Mouse (Mus musculus): ENCODE measurements around the gene Cdc5l. TPM values are rescaled to one million over a fixed set of nuclear protein-coding genes. Genes with fewer than 3 reads are reported as not detected.

Cdc5l gene
- total RNA-seq, 1 experiment from 2014 or later: 130 TPM

DNA sequence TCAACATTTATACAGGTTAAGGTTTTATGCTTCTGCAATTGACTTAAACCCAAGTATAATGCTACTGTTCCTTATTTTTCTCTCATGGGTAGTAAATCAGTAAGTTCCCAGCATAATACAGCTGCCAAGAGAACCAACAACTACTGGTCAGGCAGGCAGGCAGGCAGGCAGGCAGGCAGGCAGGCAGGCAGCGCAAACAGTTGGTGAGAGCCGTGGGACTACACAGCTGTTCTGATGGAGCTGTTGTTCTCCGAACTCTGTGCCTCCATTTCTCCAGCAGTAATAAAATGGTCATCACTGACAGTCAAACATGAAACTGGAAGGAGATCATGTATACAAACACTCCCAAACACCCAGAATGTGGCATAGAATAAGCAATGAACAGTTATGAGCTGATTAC lies 39.8 kb downstream of the Cdc5l start:
- ATAC-seq (replicated peaks in 1 of 2; ENCODE audit: insufficient read depth in 1 of 2, low FRiP score in 2 of 2, low TSS enrichment in 1 of 2, low read depth in 1 of 2, poor library complexity in 2 of 2, severe bottlenecking in 2 of 2): no peak

DNA sequence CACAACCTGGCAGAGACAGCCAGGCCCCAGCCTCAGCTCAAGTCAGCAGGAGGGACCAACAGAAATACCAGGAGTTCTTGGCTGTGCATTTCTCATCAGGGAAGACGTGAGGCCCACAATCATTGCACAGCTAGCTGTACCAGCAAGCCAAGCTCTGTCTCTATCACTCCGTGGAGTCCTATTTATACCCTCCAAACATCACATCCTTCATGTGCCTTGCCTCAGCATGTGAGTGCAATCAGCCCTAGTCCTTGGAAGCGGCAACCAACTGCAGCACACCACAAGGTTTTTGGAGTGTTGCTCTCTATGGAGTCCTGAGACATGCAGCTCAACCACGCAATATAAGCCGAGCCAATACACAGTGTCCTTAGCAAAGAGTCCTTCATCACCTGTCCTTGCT lies 43.6 kb downstream of the Cdc5l start:
- ATAC-seq (replicated peaks in 1 of 2; ENCODE audit: insufficient read depth in 1 of 2, low FRiP score in 2 of 2, low TSS enrichment in 1 of 2, low read depth in 1 of 2, poor library complexity in 2 of 2, severe bottlenecking in 2 of 2): no peak

DNA sequence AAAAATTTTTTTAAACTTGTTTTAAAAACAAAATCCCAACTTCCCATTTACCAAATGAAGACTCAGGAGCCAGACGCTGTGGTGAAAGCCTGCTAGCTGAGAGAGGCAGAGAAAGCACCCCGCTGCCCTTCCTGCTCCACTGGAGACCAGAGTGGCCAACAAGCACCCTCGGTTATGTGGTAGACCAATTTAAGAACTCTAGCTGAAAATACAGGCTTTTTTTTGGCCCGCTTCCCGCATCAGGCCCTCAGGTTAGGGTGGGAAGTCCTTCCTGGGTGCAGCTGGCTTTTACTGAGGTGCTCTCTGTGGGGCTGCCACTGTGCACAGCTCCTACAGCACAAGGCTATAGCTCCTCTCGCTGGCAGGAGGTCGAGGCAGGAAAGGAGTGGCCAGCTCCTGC lies 46.6 kb downstream of the Cdc5l start:
- ATAC-seq (replicated peaks in 1 of 2; ENCODE audit: insufficient read depth in 1 of 2, low FRiP score in 2 of 2, low TSS enrichment in 1 of 2, low read depth in 1 of 2, poor library complexity in 2 of 2, severe bottlenecking in 2 of 2): no peak

DNA sequence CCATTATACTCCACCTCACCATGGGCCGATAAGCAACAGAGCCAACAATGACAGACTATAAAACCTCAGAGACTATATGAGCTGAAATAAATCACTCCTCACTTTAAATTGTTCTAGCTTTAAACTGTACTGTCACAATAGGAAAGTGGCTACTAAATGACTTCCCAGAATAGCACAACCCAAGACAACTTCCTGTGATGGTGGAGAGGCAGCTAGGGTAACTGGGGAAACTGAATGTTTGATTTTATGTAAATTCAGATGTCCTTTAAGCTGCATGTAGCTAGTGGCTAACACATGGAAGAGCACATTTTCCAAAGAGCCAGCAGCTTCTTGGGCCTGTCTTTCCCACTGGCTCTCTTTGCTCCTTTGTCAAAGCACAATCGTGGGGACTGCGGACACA lies 50.2 kb downstream of the Cdc5l start:
- ATAC-seq (replicated peaks in 1 of 2; ENCODE audit: insufficient read depth in 1 of 2, low FRiP score in 2 of 2, low TSS enrichment in 1 of 2, low read depth in 1 of 2, poor library complexity in 2 of 2, severe bottlenecking in 2 of 2): 0 out of 4 replicates have a peak, but pooled peaks of 1 of the 2 experiments have one; percentile 22

DNA sequence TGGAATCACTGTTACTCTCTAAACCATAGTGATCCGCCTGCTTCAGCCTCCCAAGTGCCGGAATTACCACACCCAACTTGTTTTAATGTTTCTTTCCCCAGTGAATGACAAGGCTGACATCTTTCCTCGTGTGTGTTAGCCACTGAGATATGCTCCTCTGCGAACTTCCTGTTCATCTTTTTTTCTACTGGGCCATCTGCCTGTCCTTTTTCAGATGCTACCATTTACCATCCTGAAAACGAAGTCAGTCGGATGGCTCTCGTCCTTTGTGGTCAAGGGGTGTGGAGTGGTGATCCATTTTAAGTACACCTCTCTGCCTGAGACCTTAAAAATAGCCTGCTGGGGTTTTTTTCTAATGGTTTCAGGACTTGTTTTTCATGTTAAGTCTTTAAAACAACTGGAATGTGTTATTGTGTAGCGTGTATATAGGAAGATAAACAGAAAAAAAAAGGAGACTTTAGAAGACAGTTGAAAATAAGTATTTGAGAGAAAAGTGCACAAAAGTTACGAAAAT lies 54.2 kb downstream of the Cdc5l start:
- ATAC-seq (replicated peaks in 1 of 2; ENCODE audit: insufficient read depth in 1 of 2, low FRiP score in 2 of 2, low TSS enrichment in 1 of 2, low read depth in 1 of 2, poor library complexity in 2 of 2, severe bottlenecking in 2 of 2): no peak

DNA sequence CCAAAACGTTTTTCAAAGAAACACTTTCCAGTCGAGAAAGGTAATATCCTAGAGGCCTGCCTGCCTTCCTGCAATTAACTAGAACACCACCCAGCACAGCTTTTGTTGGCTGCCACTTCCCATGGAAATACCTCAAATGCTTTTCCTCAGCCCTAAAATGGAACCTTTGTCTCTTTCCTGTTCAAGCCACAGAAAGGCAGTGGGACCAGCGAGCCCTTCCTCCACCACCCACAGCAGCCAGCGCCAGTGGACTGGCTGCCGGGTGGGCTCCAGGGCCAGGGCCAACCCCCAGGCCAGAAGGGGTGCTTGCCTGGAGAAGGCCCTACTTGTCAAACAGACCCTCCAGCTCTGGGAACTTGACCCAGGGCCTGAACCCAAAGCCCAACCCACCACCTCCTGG lies 56.2 kb downstream of the Cdc5l start:
- ATAC-seq (replicated peaks in 1 of 2; ENCODE audit: insufficient read depth in 1 of 2, low FRiP score in 2 of 2, low TSS enrichment in 1 of 2, low read depth in 1 of 2, poor library complexity in 2 of 2, severe bottlenecking in 2 of 2): no peak

DNA sequence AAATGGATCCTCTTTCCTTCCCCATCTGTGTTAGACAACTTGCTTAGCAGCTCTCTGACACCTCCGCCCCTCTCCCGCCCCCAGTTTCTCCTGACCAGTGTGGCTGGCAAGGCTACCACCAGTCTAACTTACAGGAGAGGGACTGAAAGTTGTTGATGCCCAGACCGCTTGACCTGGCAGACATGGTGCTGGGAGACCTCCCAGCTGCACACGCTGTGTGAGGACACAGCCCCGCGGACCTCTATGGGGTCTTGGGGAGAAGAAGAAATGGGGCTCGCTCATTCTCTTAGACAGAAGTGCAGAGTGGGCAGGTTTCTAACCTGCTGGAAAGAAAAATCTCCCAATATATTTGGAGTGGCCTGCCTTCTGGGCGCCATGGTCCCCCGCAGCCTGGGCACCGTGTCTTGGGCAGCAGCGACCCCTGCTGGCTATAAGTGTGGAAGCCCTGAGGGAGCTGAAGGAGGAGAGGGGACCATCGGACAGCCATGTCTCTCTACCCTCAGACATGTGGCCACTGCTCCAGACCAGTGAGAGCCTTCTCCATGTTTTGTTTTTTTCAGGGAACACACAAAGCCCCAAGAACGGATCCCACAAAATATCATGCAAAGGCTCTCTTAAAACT lies 59.4 kb downstream of the Cdc5l start:
- ATAC-seq (replicated peaks in 1 of 2; ENCODE audit: insufficient read depth in 1 of 2, low FRiP score in 2 of 2, low TSS enrichment in 1 of 2, low read depth in 1 of 2, poor library complexity in 2 of 2, severe bottlenecking in 2 of 2): peak; percentile 81 to 82

DNA sequence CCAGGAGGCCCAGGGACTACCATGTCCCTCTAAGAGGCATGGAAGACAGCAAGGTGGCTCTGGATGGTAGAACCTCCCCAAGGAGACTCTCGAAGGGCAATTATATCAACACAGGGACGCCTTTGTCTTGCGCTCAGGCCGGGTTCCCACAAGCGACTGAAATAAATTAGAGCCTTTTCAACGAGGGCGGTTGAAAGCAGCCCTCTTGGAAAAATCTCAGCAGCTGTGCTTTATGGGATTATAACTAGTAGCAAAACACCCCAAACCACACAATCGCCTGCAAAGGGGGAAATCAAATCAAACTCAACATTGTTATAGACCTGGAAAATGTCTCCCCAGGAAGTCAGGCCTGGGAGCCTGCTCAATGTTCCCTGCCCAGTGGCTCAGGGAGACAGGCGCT lies 62.5 kb downstream of the Cdc5l start:
- ATAC-seq (replicated peaks in 1 of 2; ENCODE audit: insufficient read depth in 1 of 2, low FRiP score in 2 of 2, low TSS enrichment in 1 of 2, low read depth in 1 of 2, poor library complexity in 2 of 2, severe bottlenecking in 2 of 2): no peak

DNA sequence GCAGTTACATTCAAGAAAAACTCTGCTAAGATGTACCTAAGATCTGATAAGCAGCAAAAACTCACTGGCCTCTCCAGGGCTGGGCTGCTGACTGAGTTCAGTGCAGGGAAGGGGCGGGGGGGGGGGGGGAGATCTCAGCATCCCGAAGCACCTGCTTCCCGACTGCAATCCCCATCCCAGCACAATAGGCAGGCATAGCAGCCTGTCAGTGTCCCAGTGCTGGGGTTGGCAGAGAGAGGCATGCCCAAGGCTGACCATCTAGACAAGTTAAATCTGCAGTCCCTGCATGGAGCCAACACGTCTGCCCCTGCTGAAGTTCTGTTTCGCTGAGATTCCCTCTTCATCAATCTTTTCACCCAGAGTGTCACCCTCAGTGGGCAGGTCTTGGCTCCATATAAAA lies 63.0 kb downstream of the Cdc5l start:
- ATAC-seq (replicated peaks in 1 of 2; ENCODE audit: insufficient read depth in 1 of 2, low FRiP score in 2 of 2, low TSS enrichment in 1 of 2, low read depth in 1 of 2, poor library complexity in 2 of 2, severe bottlenecking in 2 of 2): no peak

DNA sequence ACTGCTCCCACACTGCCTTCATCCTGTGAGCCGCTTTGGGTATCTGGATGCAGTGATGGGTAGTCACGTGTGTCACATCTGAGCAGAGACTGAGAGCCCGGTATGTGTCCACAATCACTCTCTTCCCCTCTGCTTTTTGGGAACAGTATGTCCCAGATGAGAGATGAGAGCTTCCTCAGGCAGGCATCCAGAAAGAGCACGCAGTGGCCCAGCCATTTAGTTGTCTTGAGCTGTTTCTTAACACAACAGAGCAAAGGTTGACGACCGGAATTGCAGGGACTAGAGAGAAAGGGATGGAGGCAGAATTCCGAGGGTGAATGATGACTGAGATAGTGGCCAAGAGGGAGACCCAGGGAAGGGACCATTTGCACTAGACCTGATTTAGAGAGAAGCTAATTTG lies 68.7 kb downstream of the Cdc5l start:
- no peak for ATAC-seq (replicated peaks in 1 of 2; ENCODE audit: insufficient read depth in 1 of 2, low FRiP score in 2 of 2, low TSS enrichment in 1 of 2, low read depth in 1 of 2, poor library complexity in 2 of 2, severe bottlenecking in 2 of 2)

DNA sequence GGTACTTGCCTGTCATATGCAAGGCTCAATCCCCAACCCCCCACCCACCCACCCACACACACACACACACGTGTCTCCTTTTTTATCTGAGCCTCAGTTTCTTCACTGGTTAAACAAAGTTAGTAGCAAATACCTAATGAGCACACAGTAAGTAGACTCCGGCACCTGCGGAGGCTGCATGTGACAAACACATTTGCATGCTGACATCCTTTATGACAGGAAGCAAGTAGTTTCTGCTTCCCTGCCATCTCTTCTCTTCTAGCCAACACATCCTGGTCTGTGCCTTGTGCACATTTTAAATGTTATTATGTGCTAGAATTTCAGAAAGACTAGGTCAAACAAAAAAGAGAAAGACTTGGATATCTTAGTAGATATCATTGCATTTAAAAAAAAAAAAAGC lies 72.6 kb downstream of the Cdc5l start:
- ATAC-seq (replicated peaks in 1 of 2; ENCODE audit: insufficient read depth in 1 of 2, low FRiP score in 2 of 2, low TSS enrichment in 1 of 2, low read depth in 1 of 2, poor library complexity in 2 of 2, severe bottlenecking in 2 of 2): no peak

DNA sequence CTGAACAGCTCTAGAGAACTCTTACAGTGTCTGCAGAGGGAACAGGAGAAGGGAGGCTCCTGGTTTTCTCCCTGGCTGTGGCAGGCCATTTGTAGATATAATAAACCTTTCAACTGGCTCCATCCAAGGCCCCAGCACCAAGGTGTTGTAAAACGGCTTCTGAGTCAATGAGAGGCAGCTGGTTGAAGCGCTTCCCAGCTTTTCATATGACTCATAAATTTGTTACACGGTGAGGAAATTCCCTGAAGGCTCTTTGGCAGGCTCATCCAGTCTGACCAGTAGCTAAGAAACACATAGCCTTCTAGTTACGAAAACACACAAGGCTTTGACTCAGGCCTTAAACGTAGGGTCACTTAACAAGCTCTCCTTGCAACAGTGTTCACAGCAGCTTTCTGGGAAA lies 74.1 kb downstream of the Cdc5l start:
- no peak for ATAC-seq (replicated peaks in 1 of 2; ENCODE audit: insufficient read depth in 1 of 2, low FRiP score in 2 of 2, low TSS enrichment in 1 of 2, low read depth in 1 of 2, poor library complexity in 2 of 2, severe bottlenecking in 2 of 2)

DNA sequence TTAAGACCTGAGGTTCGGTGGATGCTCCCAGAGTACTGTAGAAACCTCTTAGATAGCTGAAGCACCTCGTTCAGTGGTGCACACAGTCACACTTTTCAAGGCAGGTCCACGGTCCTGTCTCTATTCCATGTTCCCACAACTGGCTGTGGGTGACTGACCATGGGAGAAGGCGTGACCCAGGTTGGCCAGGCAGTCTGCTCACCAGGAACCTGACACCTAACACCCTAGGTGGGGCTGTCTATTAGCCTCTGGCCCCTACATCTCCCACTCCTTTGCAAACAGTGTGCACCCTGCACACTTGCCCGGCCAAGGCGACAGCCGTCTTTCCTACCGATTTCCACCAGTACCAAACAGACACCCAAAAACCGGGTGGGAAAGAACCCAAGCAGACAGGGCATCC lies 77.1 kb downstream of the Cdc5l start:
- ATAC-seq (replicated peaks in 1 of 2; ENCODE audit: insufficient read depth in 1 of 2, low FRiP score in 2 of 2, low TSS enrichment in 1 of 2, low read depth in 1 of 2, poor library complexity in 2 of 2, severe bottlenecking in 2 of 2): no peak

DNA sequence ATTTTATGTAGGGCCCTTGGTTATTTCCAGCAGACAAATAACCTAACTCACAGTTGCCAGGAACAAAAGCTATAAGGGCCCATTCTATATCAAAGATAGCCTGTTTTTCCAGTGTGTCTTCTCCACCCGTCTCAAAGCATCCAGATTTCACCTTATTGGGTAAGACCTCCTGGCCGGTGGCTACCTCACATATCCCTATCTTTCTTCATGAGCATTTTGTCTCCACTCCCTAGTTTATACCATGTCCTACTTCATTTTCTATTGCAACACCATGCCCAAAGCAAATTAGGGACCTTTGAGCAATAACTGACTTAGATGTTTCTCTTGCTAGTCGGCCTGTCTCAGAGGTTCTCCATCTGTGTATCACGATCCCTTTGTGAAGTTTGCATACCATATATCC lies 85.6 kb downstream of the Cdc5l start:
- no peak for ATAC-seq (replicated peaks in 1 of 2; ENCODE audit: insufficient read depth in 1 of 2, low FRiP score in 2 of 2, low TSS enrichment in 1 of 2, low read depth in 1 of 2, poor library complexity in 2 of 2, severe bottlenecking in 2 of 2)

Other genes with a start within 250 kb of the Cdc5l start
- gene Spats1, start 41.7 kb upstream of the Cdc5l start, total RNA-seq (2017): 0.31 TPM in 1 of 2 replicates, not detected in the other
- gene Aars2, start 73.1 kb upstream of the Cdc5l start, total RNA-seq (2017): 6.2 and 8.2 TPM in 2 replicates
- not detected in 2 replicates for gene Tcte1, start 89.7 kb upstream of the Cdc5l start, total RNA-seq (2017)
- gene Tmem151b, start 115.9 kb upstream of the Cdc5l start, total RNA-seq (2017): 0.25 TPM in 2 replicates
- gene Nfkbie, start 122.0 kb upstream of the Cdc5l start, total RNA-seq (2017): 20.5 and 22.7 TPM in 2 replicates
- gene Slc35b2, start 130.1 kb upstream of the Cdc5l start, total RNA-seq (2017): 64.8 and 76.7 TPM in 2 replicates
- gene Hsp90ab1, start 139.5 kb upstream of the Cdc5l start, total RNA-seq (2017): 2,119 and 2,880 TPM in 2 replicates
- 70.4 and 70.6 TPM in 2 replicates for gene Slc29a1, start 165.9 kb upstream of the Cdc5l start, total RNA-seq (2017)
- not detected in 2 replicates for gene Mymx, start 168.4 kb upstream of the Cdc5l start, total RNA-seq (2017)
- gene Capn11, start 225.6 kb upstream of the Cdc5l start, total RNA-seq (2017): 0.50 and 0.55 TPM in 2 replicates

Measured in hematopoietic stem cell, adult 5-6 weeks (primary cell).